Mouse (Mus musculus) lung, embryonic 16.5 days (tissue): ENCODE data around the gene Frat2. TPM values are rescaled to one million over a fixed set of nuclear protein-coding genes. Genes with fewer than 3 reads are reported as not detected.
"Not testable (repeated sequence)": the region's sequence is repeated elsewhere in the genome, so short reads cannot be mapped to it uniquely, and the experiment has no call there.

ENCODE experiments used
- ATAC-seq: fragments of 200-750 bp; cut with Nextera tagmentation; 2 replicates; pipeline ENCODE4 v1.8.0; 2017; ENCODE audit warnings: low read depth, mild to moderate bottlenecking, moderate library complexity
- H3K27ac ChIP-seq: fragments of 300-500 bp; sonication (generic); 2 replicates; pipeline ENCODE4 v1.5.1; 2014; ENCODE audit warnings: mild to moderate bottlenecking, control low read depth, low read length
- H3K27me3 ChIP-seq: fragments of 300-500 bp; sonication (generic); 2 replicates; pipeline ENCODE4 v1.6.1; 2014; ENCODE audit warnings: low read depth, low read length, mixed read lengths; ENCODE audit not compliant: control insufficient read depth, insufficient read depth
- H3K36me3 ChIP-seq: fragments of 300-500 bp; sonication (generic); 2 replicates; pipeline ENCODE4 v1.6.1; 2014; ENCODE audit warnings: low read length; ENCODE audit not compliant: control insufficient read depth, insufficient read depth
- H3K4me1 ChIP-seq: fragments of 300-500 bp; sonication (generic); replicated peaks from 2 replicates; pipeline ENCODE4 v1.6.1; 2014; ENCODE audit warnings: low read length, mixed read lengths; ENCODE audit not compliant: control insufficient read depth, insufficient read depth
- H3K4me2 ChIP-seq: fragments of 300-500 bp; sonication (generic); 2 replicates; pipeline ENCODE4 v1.6.1; 2014; ENCODE audit warnings: low read depth, low read length, control low read depth
- H3K4me3 ChIP-seq: fragments of 300-500 bp; sonication (generic); 2 replicates; pipeline ENCODE4 v1.5.1; 2014; ENCODE audit warnings: mild to moderate bottlenecking, low read length, control low read depth
- H3K9ac ChIP-seq: fragments of 300-500 bp; sonication (generic); 2 replicates; pipeline ENCODE4 v1.6.1; 2014; ENCODE audit warnings: low read length, control low read depth
- H3K9me3 ChIP-seq: fragments of 300-500 bp; sonication (generic); 2 replicates; pipeline ENCODE4 v1.6.1; 2016; ENCODE audit warnings: low read length; ENCODE audit not compliant: control insufficient read depth
- WGBS: fragments of 180-500 bp; shearing (Covaris S2); extraction: QIAGEN DNeasy Blood & Tissue Kit; methylation state at CpG from one replicate; pipeline ENCODE4 v1.1.7; 2014; 5-methylcytosine and 5-hydroxymethylcytosine counted together
- polyA plus RNA-seq: library from polyadenylated mRNA; unstranded; fragments of >200 nt; fragmentation: Nextera tagmentation; extraction: Ambion mirVana; gene quantifications from 2 replicates; pipeline ENCODE4 v1.2.1, GENCODE M21; 2015

The Frat2 gene
- polyA plus RNA-seq, 1 experiment from 2014 or later, result 2.8 TPM

DNA sequence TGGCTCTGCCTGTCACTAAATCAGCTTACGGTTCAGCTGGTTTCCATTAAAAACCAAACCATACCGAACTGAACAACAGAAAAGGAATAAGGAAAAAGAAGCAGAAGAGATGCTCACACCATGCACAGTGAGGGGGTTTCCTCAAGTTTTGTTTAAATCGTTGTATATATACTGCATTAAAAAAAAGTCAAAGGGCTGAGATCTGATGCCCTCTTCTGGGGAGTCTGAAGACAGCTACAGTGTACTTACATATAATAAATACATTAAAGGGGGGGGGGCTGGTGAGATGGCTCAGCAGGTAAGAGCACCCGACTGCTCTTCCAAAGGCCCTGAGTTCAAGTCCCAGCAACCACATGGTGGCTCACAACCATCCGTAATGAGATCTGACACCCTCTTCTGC, 22.0 kb upstream of the Frat2 start:
- H3K9ac ChIP-seq, H3K4me1 ChIP-seq, ATAC-seq, H3K27ac ChIP-seq, H3K9me3 ChIP-seq, H3K27me3 ChIP-seq, H3K4me2 ChIP-seq, H3K4me3 ChIP-seq, H3K36me3 ChIP-seq: not testable (repeated sequence)
- 83% methylated on average over 5 of the region's 5 CpGs for WGBS

- no peak for ATAC-seq
- Histone ChIP-seq H3K4me1 (no peaks in the 10 kb centered on the region), H3K36me3 (peaks cover 7% of the 10 kb centered on the region; the same call in 1 of the 2 replicates), H3K4me3 (no peak overlapping the region), H3K27me3 (no peaks in the 10 kb centered on the region), H3K27ac (no peak overlapping the region), H3K9me3 (no peaks in the 10 kb centered on the region), H3K4me2 (no peak overlapping the region), H3K9ac (no peak overlapping the region)
- 95% methylated on average over 5 of the region's 5 CpGs for WGBS
Measured at GRCm38 (mm10) chr19:41869296-41869695, 21.4 kb upstream of the Frat2 start.

GRCm38 (mm10) chr19:41866707-41867106, 18.8 kb upstream of the Frat2 start:
- no peaks in the 10 kb centered on the region for H3K4me1 ChIP-seq
- 87% methylated on average over 8 of the region's 8 CpGs for WGBS
- H3K36me3 ChIP-seq, result peaks cover 9% of the 10 kb centered on the region; the same call in 1 of the 2 replicates
- no peak overlapping the region for H3K4me3 ChIP-seq
- ATAC-seq, result no peak
- H3K9me3 ChIP-seq, result no peaks in the 10 kb centered on the region
- no peaks in the 10 kb centered on the region for H3K27me3 ChIP-seq
- no peak overlapping the region for H3K4me2 ChIP-seq
- no peak overlapping the region for H3K27ac ChIP-seq
- H3K9ac ChIP-seq, result no peak overlapping the region

DNA sequence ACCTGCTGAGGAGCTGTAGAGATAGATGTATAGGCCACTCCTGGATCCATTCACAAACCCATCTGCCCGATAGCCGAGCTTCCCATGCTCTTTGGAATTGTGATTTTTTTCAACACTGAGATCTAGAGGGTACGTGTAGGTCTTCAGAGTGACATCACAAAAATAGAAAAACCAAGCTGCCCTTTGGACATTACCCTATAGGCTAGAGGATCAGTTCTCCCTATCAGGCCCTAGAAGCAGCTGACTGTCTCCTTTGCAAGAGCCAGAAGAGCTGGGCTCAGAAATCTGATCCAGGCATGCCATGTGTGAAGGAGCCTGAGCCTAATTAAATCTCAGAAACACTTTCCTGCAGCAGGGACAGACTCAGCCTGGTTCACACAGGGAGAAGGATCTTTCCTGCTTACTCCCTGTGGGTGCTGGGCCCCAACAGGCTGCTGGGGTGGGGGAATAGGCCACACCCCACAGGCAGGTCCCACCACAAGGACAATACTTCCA, 9.9 kb upstream of the Frat2 start:
- no peak for ATAC-seq
- no peaks in the 10 kb centered on the region for H3K4me1 ChIP-seq
- WGBS, result 54% methylated on average over 3 of the region's 3 CpGs
- H3K4me3 ChIP-seq, result no peak overlapping the region
- H3K9me3 ChIP-seq, result no peaks in the 10 kb centered on the region
- no peak overlapping the region for H3K4me2 ChIP-seq
- no peaks in the 10 kb centered on the region for H3K27me3 ChIP-seq
- H3K9ac ChIP-seq, result no peak overlapping the region
- H3K27ac ChIP-seq, result no peak overlapping the region
- no peaks in the 10 kb centered on the region for H3K36me3 ChIP-seq

- H3K27ac ChIP-seq, result no peak overlapping the region
- no peak overlapping the region for H3K4me2 ChIP-seq
- peaks cover 2% of the 10 kb centered on the region; the same call in 1 of the 2 replicates for H3K9me3 ChIP-seq
- no peak overlapping the region for H3K9ac ChIP-seq
- H3K4me1 ChIP-seq, result no peaks in the 10 kb centered on the region
- H3K4me3 ChIP-seq, result no peak overlapping the region
- ATAC-seq, result no peak
- WGBS, result 55% methylated on average over 5 of the region's 5 CpGs
- no peaks in the 10 kb centered on the region for H3K36me3 ChIP-seq
- H3K27me3 ChIP-seq, result no peaks in the 10 kb centered on the region
Measured at GRCm38 (mm10) chr19:41857086-41857762, 9.3 kb upstream of the Frat2 start.

- Histone ChIP-seq H3K9ac (no peak overlapping the region), H3K27me3 (no peaks in the 10 kb centered on the region), H3K9me3 (peaks cover 2% of the 10 kb centered on the region; the same call in 1 of the 2 replicates), H3K4me1 (peaks cover 8% of the 10 kb centered on the region), H3K36me3 (no peaks in the 10 kb centered on the region), H3K27ac (no peak overlapping the region), H3K4me2 (no peak overlapping the region), H3K4me3 (no peak overlapping the region)
- 72% methylated on average over 4 of the region's 4 CpGs for WGBS
- no peak for ATAC-seq
Measured at GRCm38 (mm10) chr19:41852423-41852822, 4.5 kb upstream of the Frat2 start.

DNA sequence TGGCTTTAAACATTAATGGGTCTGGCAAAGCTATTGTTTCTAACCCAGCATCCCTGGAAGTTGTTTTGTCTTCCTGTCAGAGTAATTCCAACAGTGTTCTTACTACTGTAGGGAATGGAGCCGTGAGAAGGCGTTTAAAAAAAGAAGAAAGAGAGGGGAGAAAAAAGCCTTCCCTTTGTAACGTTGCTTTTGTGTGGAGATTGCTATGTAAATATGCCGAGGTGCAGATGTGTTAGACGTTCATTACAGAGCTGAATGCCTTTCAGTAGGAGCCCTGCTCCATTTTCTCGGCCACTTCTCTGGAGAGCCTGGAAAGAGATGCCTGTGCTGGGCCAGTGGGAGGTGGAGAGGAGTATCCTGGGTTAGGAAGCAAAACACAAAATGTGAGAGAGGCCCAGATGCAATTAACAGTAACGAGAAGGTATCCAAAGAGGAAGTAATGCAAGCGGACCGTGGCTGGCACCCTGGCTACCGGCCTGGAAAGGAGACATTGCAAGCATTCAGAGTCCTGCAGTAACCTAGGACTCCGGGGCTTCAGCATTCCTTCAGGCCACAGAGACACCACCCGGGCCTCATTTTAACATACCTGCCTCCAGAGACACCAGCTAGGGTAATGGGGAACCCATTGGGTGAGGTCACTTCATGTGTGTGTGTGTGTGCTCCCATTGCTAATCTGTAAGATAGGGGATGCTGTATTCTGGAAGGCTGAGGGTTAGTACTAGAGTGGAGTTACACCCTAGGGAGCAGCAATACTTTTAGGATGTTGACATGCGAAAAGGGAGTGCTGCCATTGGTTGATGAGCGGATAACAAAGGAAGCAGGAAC, 3.0 kb upstream of the Frat2 start:
- Histone ChIP-seq H3K9me3 (peaks cover 2% of the 10 kb centered on the region; the same call in 1 of the 2 replicates), H3K4me1 (peaks cover 15% of the 10 kb centered on the region), H3K27me3 (no peaks in the 10 kb centered on the region), H3K9ac (no peak overlapping the region), H3K27ac (peak overlapping the region; percentile 20; the same call in 1 of the 2 replicates), H3K4me2 (no peak overlapping the region), H3K36me3 (no peaks in the 10 kb centered on the region), H3K4me3 (no peak overlapping the region)
- no peak for ATAC-seq
- 34% methylated on average over 14 of the region's 14 CpGs for WGBS

GRCm38 (mm10) chr19:41850021-41850718, 2.2 kb upstream of the Frat2 start:
- WGBS, result 31% methylated on average over 6 of the region's 6 CpGs
- ATAC-seq, result no peak
- no peak overlapping the region for H3K27ac ChIP-seq

DNA sequence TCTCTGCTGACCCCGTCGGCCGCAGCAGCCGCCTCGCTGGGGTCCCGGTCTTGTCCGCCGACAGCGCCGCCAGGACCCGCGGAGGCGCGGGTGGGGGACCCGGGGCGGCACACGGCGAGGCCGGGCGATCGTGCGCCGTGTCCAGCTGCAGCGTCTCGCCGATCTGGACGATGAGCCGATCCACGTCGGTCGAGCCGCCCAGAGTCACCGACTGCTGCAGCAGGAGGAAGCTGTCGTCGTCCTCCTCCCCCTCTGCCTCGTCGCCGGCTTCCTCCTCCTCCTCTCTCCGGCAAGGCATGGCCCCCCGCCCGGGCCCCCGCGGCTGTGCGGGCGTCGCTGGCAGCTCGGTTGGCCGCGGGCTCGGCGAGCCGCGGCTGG, 329 bp downstream of the Frat2 start:
- H3K27me3 ChIP-seq, H3K9me3 ChIP-seq, H3K36me3 ChIP-seq: not testable (repeated sequence)
- Histone ChIP-seq H3K4me1 (peaks cover 15% of the 10 kb centered on the region), H3K4me2 (peak overlapping the region; percentile 93), H3K9ac (peak overlapping the region; percentile 76), H3K27ac (peak overlapping the region; percentile 91), H3K4me3 (peak overlapping the region; percentile 80)
- ATAC-seq, result peak; percentile 53
- WGBS, result under 1% methylated on average over 37 of the region's 53 CpGs

More at GRCm38 (mm10) chr19:41850021-41850718, 2.2 kb upstream of the Frat2 start:
- Histone ChIP-seq H3K4me2 (no peak overlapping the region), H3K9ac (no peak overlapping the region), H3K27me3 (no peaks in the 10 kb centered on the region; the same call in 1 of the 2 replicates), H3K9me3 (peaks cover 2% of the 10 kb centered on the region; the same call in 1 of the 2 replicates), H3K36me3 (no peaks in the 10 kb centered on the region), H3K4me1 (peaks cover 15% of the 10 kb centered on the region), H3K4me3 (no peak overlapping the region)
